Mouse (Mus musculus): ENCODE measurements around the gene Dbn1.
"Not testable (repeated sequence)": the region's sequence is repeated elsewhere in the genome, so short reads cannot be mapped to it uniquely, and the experiment has no call there.

Dbn1 gene

GRCm38 (mm10) chr13:55448131-55448530, 39.8 kb downstream of the Dbn1 start:
- DNase-seq: no peak

GRCm38 (mm10) chr13:55447543-55447943, 40.4 kb downstream of the Dbn1 start:
- DNase-seq: no peak

- no peak for DNase-seq
These were observed 41.3 kb downstream of the Dbn1 start for GRCm38 (mm10) chr13:55446483-55447105.

DNA sequence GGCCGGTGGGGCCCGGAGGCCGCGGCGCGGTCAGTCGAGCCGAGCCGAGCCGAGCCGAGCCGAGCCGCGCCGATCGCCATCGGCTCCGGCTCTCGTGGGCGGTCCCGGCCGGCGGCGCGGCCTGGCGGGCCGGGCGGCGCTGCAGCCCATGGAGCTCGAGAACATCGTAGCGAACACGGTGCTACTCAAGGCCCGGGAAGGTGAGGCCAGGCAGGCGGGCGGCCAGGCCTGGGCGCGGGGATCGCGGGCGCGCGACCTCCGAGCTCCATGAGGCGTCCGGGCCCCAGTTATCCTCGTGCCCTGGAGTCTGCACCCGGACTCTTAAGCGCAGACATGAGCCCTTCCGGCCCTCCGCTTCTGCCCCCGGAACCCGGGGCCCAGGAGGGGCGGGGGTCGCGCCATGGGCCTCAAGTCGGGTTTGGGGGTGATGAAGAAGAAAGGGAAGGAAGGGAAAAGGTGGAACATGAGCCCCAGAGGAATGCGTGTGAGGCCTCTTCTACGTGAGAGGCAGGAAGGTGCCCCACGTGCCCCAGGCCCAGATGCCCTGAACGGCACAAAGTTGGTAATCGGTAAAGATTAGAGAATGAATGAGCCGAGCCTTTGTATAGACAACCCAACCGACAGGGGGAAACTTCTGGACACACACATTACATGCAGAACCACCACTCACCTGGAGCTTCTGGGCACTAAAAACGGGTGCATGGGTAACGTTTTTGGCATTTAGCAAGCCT, 42.4 kb downstream of the Dbn1 start:
- DNase-seq: no peak

DNA sequence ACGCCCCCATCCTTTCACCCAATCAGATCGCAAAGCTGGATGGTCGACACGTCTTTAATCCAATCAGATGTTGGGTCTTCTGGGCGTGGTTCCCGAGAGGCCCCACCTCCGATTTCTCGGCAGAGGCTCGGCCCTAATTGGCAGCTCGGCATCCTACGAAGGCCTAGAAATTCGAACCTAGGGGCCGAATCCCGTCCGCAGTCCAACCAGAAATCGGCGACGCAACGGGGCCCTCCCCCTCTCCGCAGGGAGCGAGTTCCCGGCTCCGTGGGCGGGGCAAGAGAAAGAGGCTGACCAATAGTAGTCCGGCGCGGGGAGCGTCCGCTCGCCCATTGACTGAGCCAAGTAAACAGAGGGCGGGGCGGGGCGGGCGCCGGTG, 43.0 kb downstream of the Dbn1 start, which contains the start of gene Grk6:
Gene Grk6, plus strand, starts transcription at position 136 of the 379 bp plus-strand sequence.
- DNase-seq: peak; percentile 100

GRCm38 (mm10) chr13:55444286-55444936, 43.5 kb downstream of the Dbn1 start:
- no peak for DNase-seq

- DNase-seq: no peak
These were observed 44.1 kb downstream of the Dbn1 start for GRCm38 (mm10) chr13:55443799-55444285.

DNA sequence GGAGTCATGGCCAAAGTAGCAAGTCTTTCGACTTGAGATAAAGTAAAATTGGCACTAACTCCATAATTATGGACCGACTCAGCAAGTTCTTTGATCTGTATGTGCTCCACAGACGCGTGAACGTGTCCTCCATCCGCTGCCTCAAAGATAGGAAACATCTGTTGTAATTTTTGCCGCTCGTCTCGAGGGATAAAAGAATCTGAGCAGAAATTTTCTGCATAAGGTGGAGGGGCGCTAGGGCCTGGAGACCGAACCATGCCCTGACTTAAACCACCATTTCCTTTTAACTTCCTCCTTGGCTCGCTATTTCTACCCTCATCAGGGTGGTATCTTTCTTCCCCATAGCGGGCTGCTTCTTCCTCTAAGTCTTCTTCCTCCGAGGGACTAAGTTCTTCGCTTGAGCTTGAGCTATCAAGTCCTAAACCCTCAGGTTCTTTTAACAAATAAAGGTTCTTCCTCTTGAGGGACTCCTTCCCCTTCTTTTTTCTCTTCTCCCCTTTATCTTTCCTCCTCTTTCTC, 50.7 kb downstream of the Dbn1 start:
- not testable (repeated sequence) for DNase-seq

DNA sequence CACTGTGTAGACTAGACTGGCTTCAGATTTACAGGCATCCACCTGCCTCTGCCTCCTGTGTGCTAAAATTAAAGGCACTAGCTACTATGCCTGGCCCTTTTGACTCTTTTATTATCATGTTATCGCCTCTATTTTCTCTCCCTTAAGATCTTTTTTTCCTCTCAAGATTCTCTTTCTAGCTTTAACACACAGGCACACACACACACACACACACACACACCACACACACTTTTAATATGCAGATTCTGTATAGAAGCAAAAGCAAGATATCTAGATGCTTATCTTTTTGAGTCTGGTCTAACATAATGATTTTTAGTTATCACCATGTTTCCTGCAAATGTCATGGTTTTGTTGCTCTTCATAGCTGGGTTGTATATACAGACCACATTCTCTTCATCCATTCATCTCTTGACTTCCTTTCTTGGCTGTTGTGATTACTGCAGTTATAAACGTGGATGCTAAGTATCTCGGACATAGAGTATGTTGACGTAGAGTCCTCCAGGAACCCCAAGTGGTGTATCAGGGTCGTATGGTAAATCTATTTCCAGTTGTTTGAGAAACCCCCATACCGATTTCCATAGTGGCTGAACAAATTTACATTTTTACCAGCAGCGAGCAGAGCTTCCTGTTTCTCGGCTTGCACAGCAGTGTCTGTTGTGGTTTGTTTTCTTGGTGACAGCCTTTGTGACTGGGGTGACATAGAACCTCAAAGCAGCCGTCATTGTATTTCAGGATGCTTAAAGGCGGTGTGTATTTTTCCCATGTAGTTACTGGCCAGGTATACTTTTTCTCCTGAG, 55.8 kb downstream of the Dbn1 start:
- no peak for DNase-seq

DNA sequence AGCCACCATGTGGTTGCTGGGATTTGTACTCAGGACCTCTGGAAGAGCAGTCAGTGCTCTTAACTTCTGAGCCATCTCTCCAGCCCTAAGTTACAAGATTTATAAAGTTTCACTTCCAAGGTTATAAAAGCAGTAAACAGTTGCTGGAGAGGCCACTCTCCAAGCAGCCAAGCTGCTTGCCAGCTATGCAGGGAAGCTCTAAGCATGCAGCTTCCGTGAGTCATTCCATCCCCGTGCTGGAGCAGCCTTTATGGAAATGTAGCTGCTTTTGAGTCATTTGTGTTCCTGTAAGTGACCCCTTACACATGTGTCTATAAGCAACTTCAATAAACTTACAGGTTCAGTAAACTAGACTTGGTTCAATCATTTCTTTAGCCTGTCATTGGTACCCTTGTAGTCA, 57.3 kb downstream of the Dbn1 start:
- DNase-seq: no peak

GRCm38 (mm10) chr13:55429226-55429888, 58.6 kb downstream of the Dbn1 start:
- no peak for DNase-seq

- no peak for DNase-seq
These were observed 61.3 kb downstream of the Dbn1 start, which contains the start of gene F12 for GRCm38 (mm10) chr13:55426613-55427012. TSS of gene F12 (minus strand) at chr13:55426793.

Data from right cerebral cortex, adult 18-20 months (tissue).